Mouse (Mus musculus) myocyte (in vitro differentiated cells): ENCODE data around the gene Man2a1.

Source experiments
- CEBPB ChIP-seq: IDR thresholded peaks from 2 replicates; pipeline ENCODE4 v1.6.1; 2011; ENCODE audit warnings: mild to moderate bottlenecking, moderate library complexity; ENCODE audit not compliant: poor library complexity, insufficient read depth, severe bottlenecking
- POLR2A ChIP-seq: IDR thresholded peaks from one replicate; pipeline ENCODE4 v1.6.1; 2011; ENCODE audit warnings: low read depth, mild to moderate bottlenecking, control low read depth, moderate library complexity; ENCODE audit not compliant: insufficient read length
- TCF3 ChIP-seq: IDR thresholded peaks from one replicate; pipeline ENCODE4 v1.6.1; 2011; ENCODE audit warnings: low read depth, control low read depth; ENCODE audit not compliant: insufficient read length

DNA sequence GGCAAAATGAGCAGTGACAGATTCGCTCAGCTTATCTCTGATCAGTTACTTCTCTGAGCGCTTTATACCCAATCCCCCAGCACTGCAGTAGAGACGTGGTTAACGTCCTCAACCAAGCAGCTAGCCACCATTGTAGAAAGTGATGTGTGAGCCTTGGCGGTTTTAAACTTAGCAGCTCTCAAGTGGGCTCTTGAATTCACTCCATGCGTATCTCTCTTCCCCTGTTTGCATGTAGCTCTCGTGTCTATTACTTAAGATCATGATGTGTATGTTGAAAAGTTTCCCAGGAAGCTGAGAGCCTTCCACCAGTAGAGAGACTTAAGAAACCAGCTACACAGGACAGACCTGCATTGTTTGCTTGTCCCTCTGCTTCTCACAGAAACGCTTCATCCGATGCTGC, 46.9 kb downstream of the Man2a1 start:
- TF ChIP-seq POLR2A, result no peak
- TF ChIP-seq TCF3, result no peak
- TF ChIP-seq CEBPB, result no peak
